Mouse (Mus musculus): Measurements from ENCODE around the gene Mlxipl. TPM values are rescaled to one million over a fixed set of nuclear protein-coding genes. Genes with fewer than 3 reads are reported as not detected.
A peak's percentile ranks its signal among the peaks of the same experiment; 100 is the strongest.

Mlxipl gene
- polyA plus RNA-seq, 1 experiment: 28.5 TPM

DNA sequence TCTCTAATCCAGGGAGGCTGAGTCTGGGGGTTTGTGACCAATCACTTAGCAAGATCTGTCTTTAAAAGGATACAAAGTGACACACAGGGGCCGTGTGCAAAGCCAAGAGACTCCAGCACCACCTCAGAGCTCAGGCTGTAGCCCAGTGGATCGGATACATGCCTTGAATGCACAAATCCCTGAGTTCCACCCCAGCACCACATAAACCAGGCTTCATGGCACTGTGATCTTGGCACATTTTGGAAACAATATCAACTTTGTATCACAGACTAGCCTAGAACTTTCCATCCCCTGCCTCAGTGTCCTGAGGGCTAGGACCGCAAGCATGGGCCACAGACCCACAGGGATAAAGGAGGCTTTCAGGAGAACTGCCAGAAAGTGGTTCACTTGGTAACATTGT lies 23.7 kb upstream of the Mlxipl start:
- 0 out of 2 replicates have a peak, but pooled peaks cover 2% of the 10 kb centered on the region for H3K4me1 ChIP-seq (ENCODE audit: control insufficient read depth, insufficient read depth, low read length)

DNA sequence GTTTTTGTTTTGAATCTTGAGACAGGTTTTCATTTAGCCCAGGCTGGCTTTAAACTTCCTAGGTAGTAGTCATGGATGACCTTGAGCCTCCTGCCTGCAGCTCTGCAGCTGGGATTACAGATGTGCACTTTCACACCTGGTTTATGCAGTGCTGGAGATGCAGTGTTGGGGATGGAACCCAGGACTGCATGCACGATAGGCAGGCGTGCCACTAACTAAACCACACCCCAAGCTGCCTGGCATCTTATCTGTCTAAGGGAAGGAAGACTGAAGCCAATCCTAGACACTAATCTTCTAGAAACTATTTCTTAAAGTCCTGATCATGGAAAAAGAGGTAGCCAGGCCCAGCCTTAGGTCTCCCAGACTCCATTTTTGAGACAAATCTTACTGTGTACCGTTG lies 19.2 kb upstream of the Mlxipl start:
- DNase-seq: no peak
- TF ChIP-seq POLR2A (IDR thresholded peaks at IDR 0.05; ENCODE audit: borderline replicate concordance, extremely low read depth, low read depth, low read length) (no peak), CTCF (IDR thresholded peaks at IDR 0.05; ENCODE audit: insufficient read depth, low read length) (no peak)
- Histone ChIP-seq H3K4me1 (ENCODE audit: control insufficient read depth, insufficient read depth, low read length) (0 out of 2 replicates have a peak, but pooled peaks cover 2% of the 10 kb centered on the region), H3K4me3 (replicated peaks; ENCODE audit: extremely low read depth, low read depth, low read length) (no peak overlapping the region)
- WGBS: 86% methylated on average over 3 of the region's 3 CpGs

More for the DNA sequence above, 23.7 kb upstream of the Mlxipl start:
- no peak overlapping the region for H3K4me3 ChIP-seq (replicated peaks; ENCODE audit: extremely low read depth, low read depth, low read length)
- WGBS: 94% methylated on average over 3 of the region's 3 CpGs
- no peak for DNase-seq
- TF ChIP-seq POLR2A (IDR thresholded peaks at IDR 0.05; ENCODE audit: borderline replicate concordance, extremely low read depth, low read depth, low read length): no peak
- TF ChIP-seq CTCF (IDR thresholded peaks at IDR 0.05; ENCODE audit: insufficient read depth, low read length): no peak

DNA sequence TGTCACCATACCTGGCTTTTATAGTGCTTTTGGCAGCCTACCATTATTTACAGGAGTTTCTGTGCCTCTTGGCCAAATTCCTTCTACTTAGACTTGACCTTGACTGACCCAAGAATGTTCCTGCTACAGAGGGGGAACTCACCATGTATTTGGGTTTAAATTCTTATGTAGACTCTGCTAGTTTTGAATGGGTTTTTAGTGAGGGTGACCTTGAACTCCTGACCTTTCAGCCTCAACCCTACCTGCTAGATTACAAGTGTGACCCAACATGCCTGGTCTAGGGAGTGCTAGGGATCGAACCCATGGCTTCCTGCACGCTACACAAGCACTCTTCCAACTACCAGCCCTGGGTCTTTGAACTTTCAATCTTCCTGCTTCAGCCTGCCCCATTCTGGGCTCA lies 17.6 kb upstream of the Mlxipl start:
- no peaks in the 10 kb centered on the region for H3K4me1 ChIP-seq (ENCODE audit: control insufficient read depth, insufficient read depth, low read length)
- no peak for DNase-seq
- TF ChIP-seq CTCF (IDR thresholded peaks at IDR 0.05; ENCODE audit: insufficient read depth, low read length): no peak
- TF ChIP-seq POLR2A (IDR thresholded peaks at IDR 0.05; ENCODE audit: borderline replicate concordance, extremely low read depth, low read depth, low read length): no peak
- 95% methylated on average over 2 of the region's 2 CpGs for WGBS
- no peak overlapping the region for H3K4me3 ChIP-seq (replicated peaks; ENCODE audit: extremely low read depth, low read depth, low read length)

- Histone ChIP-seq H3K4me1 (ENCODE audit: control insufficient read depth, insufficient read depth, low read length) (no peaks in the 10 kb centered on the region), H3K4me3 (replicated peaks; ENCODE audit: extremely low read depth, low read depth, low read length) (no peak overlapping the region)
- no peak for DNase-seq
- WGBS: 71% methylated on average over 6 of the region's 6 CpGs
- no peak for TF ChIP-seq POLR2A (IDR thresholded peaks at IDR 0.05; ENCODE audit: borderline replicate concordance, extremely low read depth, low read depth, low read length)
- TF ChIP-seq CTCF (IDR thresholded peaks at IDR 0.05; ENCODE audit: insufficient read depth, low read length): no peak
Measured at GRCm38 (mm10) chr5:135072720-135073119, 17.0 kb upstream of the Mlxipl start.

DNA sequence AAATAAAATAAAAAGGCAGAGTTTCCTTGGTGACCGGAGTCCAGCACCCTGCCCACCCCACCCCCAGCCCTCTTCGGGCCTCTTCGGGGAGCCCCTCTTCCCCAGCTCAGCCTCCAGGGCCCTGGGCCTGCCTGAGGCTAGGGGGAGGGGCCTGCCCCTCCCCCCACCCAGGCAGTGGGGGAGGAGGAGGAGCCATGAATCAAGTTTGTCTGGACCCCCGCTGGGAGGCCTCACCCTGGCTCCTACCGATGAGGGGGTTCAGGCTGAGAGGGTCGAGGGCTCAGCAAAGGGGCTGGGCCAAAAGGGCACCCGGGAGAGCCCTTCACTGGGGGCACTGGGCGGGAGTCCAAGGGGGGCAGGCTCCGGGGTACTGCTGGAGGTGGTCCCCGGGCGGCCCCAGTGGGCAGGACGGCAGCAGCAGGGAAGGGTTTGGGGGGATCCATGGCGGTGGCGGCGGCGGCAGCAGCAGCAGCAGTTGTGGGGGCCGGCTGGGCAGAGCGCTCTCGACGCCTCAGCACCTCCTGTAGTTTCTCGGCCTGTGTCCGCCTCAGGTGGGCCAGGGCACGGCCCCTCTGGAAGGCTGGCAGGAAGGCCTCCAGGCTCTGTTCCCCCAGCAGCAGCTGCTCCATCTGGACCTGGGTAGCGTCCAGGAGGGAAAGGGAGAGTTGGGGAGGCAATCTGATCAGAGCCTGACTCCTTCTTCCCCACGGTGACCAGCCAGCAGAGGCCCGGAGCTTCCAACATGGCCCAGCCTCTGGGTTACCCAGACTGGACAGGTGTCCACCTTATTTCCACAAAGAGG lies 16.1 kb upstream of the Mlxipl start:
- DNase-seq: no peak
- TF ChIP-seq CTCF (IDR thresholded peaks at IDR 0.05; ENCODE audit: insufficient read depth, low read length) (no peak), POLR2A (IDR thresholded peaks at IDR 0.05; ENCODE audit: borderline replicate concordance, extremely low read depth, low read depth, low read length) (no peak)
- no peak overlapping the region for H3K4me3 ChIP-seq (replicated peaks; ENCODE audit: extremely low read depth, low read depth, low read length)
- no peaks in the 10 kb centered on the region for H3K4me1 ChIP-seq (ENCODE audit: control insufficient read depth, insufficient read depth, low read length)
- 47% methylated on average over 26 of the region's 26 CpGs for WGBS

DNA sequence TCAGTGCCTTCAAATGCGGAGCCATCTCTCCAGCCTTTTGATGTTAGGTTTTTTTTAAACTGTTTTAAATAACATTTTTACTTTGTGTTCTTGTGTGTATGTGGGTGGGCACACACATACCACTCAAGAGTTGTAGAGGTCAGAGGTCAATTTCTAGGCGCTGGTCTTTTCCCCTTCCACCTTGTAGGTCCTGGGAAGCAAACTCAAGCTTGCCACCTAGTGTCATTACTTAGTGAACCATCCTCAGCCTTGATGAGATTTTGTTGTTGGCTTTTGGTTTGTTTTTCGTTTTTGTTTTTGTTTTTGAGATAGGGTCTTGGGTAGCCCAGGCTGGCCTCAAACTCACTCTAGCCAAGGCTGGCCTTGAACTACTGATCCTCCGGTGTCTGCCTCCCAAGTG lies 14.0 kb upstream of the Mlxipl start:
- WGBS: 62% methylated on average over 4 of the region's 4 CpGs
- Histone ChIP-seq H3K4me1 (ENCODE audit: control insufficient read depth, insufficient read depth, low read length) (no peaks in the 10 kb centered on the region), H3K4me3 (replicated peaks; ENCODE audit: extremely low read depth, low read depth, low read length) (no peak overlapping the region)
- TF ChIP-seq CTCF (IDR thresholded peaks at IDR 0.05; ENCODE audit: insufficient read depth, low read length) (no peak), POLR2A (IDR thresholded peaks at IDR 0.05; ENCODE audit: borderline replicate concordance, extremely low read depth, low read depth, low read length) (no peak)
- DNase-seq: no peak

DNA sequence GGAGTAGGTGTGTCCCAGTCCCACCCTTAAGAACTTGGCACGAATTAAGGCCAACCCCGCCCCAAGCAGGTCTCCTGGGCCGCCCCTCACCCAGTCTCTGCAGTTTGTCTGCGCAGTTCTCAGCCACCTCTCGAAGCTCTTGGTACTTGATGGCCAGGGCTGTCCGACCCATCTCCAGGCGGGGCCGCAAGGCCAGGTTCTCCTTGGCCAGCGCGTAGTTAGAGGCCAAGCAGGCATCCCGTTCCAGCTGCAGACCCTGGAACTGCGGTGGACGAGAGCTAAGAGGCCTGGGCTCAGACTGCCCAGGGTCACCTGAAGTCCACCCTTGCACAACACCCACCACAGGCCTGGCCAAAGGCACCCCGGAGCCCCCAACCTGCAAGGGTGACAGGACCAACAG lies 13.3 kb upstream of the Mlxipl start:
- WGBS: 83% methylated on average over 14 of the region's 14 CpGs
- DNase-seq: no peak
- TF ChIP-seq CTCF (IDR thresholded peaks at IDR 0.05; ENCODE audit: insufficient read depth, low read length) (no peak), POLR2A (IDR thresholded peaks at IDR 0.05; ENCODE audit: borderline replicate concordance, extremely low read depth, low read depth, low read length) (no peak)
- no peaks in the 10 kb centered on the region for H3K4me1 ChIP-seq (ENCODE audit: control insufficient read depth, insufficient read depth, low read length)
- no peak overlapping the region for H3K4me3 ChIP-seq (replicated peaks; ENCODE audit: extremely low read depth, low read depth, low read length)

DNA sequence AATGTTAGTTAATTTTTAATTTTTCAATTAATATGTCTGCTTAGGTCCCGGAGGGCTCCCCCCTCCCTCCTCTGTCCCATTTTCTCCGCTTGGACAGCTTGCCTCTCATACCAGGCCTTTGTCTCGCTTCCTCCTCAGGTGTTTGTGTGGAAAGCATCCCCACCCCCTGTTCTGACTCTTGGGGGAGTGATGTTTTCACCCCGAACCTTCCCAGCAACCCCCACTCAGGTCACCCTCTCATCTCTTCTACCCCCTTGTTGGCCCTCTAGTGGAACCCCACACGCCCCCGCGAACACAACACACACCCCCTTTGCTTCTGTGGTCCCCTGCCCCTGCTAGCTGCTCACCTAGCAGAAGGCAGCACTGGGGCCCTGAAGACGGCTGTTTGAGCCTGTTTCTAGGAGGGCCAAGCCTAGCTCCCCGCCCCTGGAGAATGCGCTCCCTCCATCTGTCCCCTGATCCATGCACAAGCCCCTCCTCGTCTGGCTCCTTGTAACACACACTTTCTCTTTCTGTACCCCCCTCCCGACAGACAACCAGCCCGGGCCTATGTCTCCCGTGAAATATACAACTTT lies 12.7 kb upstream of the Mlxipl start:
- DNase-seq: no peak
- Histone ChIP-seq H3K4me1 (ENCODE audit: control insufficient read depth, insufficient read depth, low read length) (no peaks in the 10 kb centered on the region), H3K4me3 (replicated peaks; ENCODE audit: extremely low read depth, low read depth, low read length) (peak overlapping the region; percentile 26)
- WGBS: 30% methylated on average over 14 of the region's 14 CpGs
- no peak for TF ChIP-seq POLR2A (IDR thresholded peaks at IDR 0.05; ENCODE audit: borderline replicate concordance, extremely low read depth, low read depth, low read length)
- TF ChIP-seq CTCF (IDR thresholded peaks at IDR 0.05; ENCODE audit: insufficient read depth, low read length): no peak

- 1% methylated on average over 64 of the region's 83 CpGs for WGBS
Measured at GRCm38 (mm10) chr5:135077564-135078481, 11.9 kb upstream of the Mlxipl start, which contains the start of gene Vps37d. Gene Vps37d (minus strand): TSS chr5:135078266.

More at GRCm38 (mm10) chr5:135077564-135078481, 11.9 kb upstream of the Mlxipl start, which contains the start of gene Vps37d:
- Histone ChIP-seq H3K4me1 (ENCODE audit: control insufficient read depth, insufficient read depth, low read length) (no peaks in the 10 kb centered on the region), H3K4me3 (replicated peaks; ENCODE audit: extremely low read depth, low read depth, low read length) (peak within 1 kb of the TSS; percentile 78)
- DNase-seq: peak; percentile 94
- no peak for TF ChIP-seq POLR2A (IDR thresholded peaks at IDR 0.05; ENCODE audit: borderline replicate concordance, extremely low read depth, low read depth, low read length)
- TF ChIP-seq CTCF (IDR thresholded peaks at IDR 0.05; ENCODE audit: insufficient read depth, low read length): 0 out of 2 replicates have a peak, but pooled peaks have one; percentile 30
